Comparison of ENCODE assay signal across 23 mouse cellular contexts in genomic region chr11:50277706-50278105, GRCm38 (mm10). TPM values are rescaled to one million over a fixed set of nuclear protein-coding genes. Genes with fewer than 3 reads are reported as not detected.
"Had no signal": no experiment of that assay in that cellular context is flagged by ENCODE, and none has a peak within 500 bp of the region (broad histone marks: within the 10 kb centered on the region; RNA-seq: fewer than 3 reads in every experiment).

No protein-coding gene starts in this region.

- DNase-seq: kidney, adult 11 months; kidney, adult 8-10 months; kidney, postnatal 10 days; left cerebral cortex, postnatal 4 days; lung, embryonic 14.5 days; lung, postnatal 10 days; retina, postnatal 1 day; right cerebral cortex, postnatal 25 days; spleen, adult 18-20 months; thymus, postnatal 25 days had no signal

- H3K4me2 ChIP-seq: kidney, embryonic 15.5 days; limb, embryonic 12.5 days; limb, embryonic 15.5 days; liver, embryonic 11.5 days; lung, embryonic 14.5 days; midbrain, embryonic 13.5 days; neural tube, embryonic 13.5 days; stomach, embryonic 15.5 days had no signal

- H3K27ac ChIP-seq: kidney, embryonic 15.5 days; limb, embryonic 12.5 days; limb, embryonic 15.5 days; liver, embryonic 14.5 days; midbrain, embryonic 10.5 days; midbrain, embryonic 13.5 days; neural tube, embryonic 13.5 days; stomach, embryonic 15.5 days had no signal

- ATAC-seq: liver, postnatal 0 days; midbrain, embryonic 13.5 days; midbrain, embryonic 16.5 days had no signal

- H3K9me3 ChIP-seq: kidney, embryonic 15.5 days; limb, embryonic 12.5 days; limb, embryonic 15.5 days; midbrain, embryonic 10.5 days; midbrain, embryonic 13.5 days; neural tube, embryonic 13.5 days; stomach, embryonic 15.5 days had no signal

- H3K4me3 ChIP-seq: kidney, embryonic 15.5 days; limb, embryonic 12.5 days; limb, embryonic 15.5 days; midbrain, embryonic 10.5 days; midbrain, embryonic 13.5 days; myocyte; neural tube, embryonic 13.5 days; stomach, embryonic 15.5 days had no signal

- H3K4me1 ChIP-seq: limb, embryonic 12.5 days had no signal

- H3K27me3 ChIP-seq: kidney, embryonic 15.5 days; limb, embryonic 12.5 days; limb, embryonic 15.5 days; midbrain, embryonic 13.5 days; neural tube, embryonic 13.5 days; stomach, embryonic 15.5 days had no signal

- H3K9ac ChIP-seq: kidney, embryonic 15.5 days; limb, embryonic 12.5 days; limb, embryonic 15.5 days; liver, embryonic 14.5 days; liver, postnatal 0 days; lung, embryonic 14.5 days; midbrain, embryonic 13.5 days; neural tube, embryonic 13.5 days; stomach, embryonic 15.5 days had no signal

RNA-seq across cellular contexts. Expression of gene Ltc4s, which starts 39.3 kb away (rescaled TPM):
- total RNA-seq: monocyte, adult 5-6 weeks had no signal
